Mouse (Mus musculus): ENCODE measurements around the gene Mrps14. TPM values are rescaled to one million over a fixed set of nuclear protein-coding genes. Genes with fewer than 3 reads are reported as not detected.
A peak's percentile ranks its signal among the peaks of the same experiment; 100 is the strongest.

Mrps14 gene
- polyA plus RNA-seq (2012; rRNA removed) = 12.3 and 34.6 TPM in 2 replicates
- polyA plus RNA-seq (2014; fragmentation: Nextera tagmentation; extraction: Ambion mirVana) = 211 and 219 TPM in 2 replicates

DNA sequence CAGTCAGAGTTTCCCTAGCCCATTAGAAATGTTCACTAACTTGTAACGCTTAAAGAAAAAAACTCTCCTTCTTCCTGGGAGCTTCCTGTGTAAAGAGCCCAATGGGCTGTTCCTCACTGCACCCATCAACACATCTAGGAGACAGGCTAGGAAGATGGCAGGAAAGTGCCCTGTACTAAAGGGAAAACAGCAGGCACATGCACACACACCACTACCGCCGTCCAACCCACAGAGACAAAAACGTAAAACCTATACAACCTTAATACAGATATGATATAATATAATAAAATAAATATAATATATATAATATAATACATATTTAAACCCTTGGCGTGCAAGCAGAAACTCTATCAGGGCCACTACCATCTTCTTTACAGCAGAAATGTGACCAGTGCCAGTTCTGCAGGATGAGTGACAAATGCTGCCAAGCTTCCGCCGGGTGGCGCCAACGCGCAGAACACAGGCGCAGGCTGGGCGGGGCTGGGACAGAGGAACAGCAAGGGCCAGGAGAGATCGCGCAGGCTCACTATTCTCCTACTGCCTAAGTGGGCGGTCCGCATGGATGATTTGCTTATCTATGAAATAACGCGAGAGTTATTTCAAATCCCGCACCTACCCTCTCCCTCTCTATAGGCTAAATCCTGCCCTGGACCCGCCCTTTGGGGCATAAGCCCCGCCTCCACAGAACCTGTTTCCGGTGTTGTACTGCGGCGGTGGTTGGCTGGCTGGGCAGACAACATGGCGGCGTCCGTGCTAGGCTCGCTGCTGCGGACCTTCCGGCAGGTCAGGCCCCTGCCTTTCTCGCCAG, at the start of gene Mrps14:
Gene Mrps14, plus strand, starts transcription at position 687 of the 808 bp plus-strand sequence.
- peaks cover 10 to 11% of the 10 kb centered on the region in 2 experiments for H3K4me1 ChIP-seq (replicated peaks; ENCODE audit: control insufficient read depth in 2 of 2, insufficient read depth in 2 of 2, low read length in 1 of 2)
- H3K9me3 ChIP-seq (ENCODE audit: control insufficient read depth, low read length) = no peaks in the 10 kb centered on the region
- peak within 1 kb of the TSS; percentile 68 for H3K9ac ChIP-seq (replicated peaks)
- peak; percentile 100 for ATAC-seq (ENCODE audit: insufficient read depth)
- 7% methylated on average over 31 of the region's 31 CpGs for WGBS (ENCODE audit: insufficient replicate concordance)
- peaks cover 15% of the 10 kb centered on the region for H3K36me3 ChIP-seq (replicated peaks; ENCODE audit: control insufficient read depth, insufficient read depth, low read depth)
- H3K4me2 ChIP-seq (ENCODE audit: low read depth) = peak within 1 kb of the TSS; percentile 72
- peak within 1 kb of the TSS; percentile 61 for H3K27ac ChIP-seq
- DNase-seq (ENCODE audit: low read depth in 3 of 3, low spot score in 3 of 3) = peak; percentile 97 to 100 (median 98)
- peak within 1 kb of the TSS; percentile 88 to 95 for H3K4me3 ChIP-seq (ENCODE audit: insufficient read depth in 1 of 2, low read depth in 2 of 2, low read length in 2 of 2)
- TF ChIP-seq EP300 (IDR thresholded peaks at IDR 0.05; ENCODE audit: low read depth) (peak; percentile 41; the same call in 1 of the 2 replicates), CTCF (IDR thresholded peaks at IDR 0.05; ENCODE audit: low read depth) (peak; percentile 97)
- no peaks in the 10 kb centered on the region for H3K27me3 ChIP-seq (ENCODE audit: control insufficient read depth, insufficient read depth, low read length)

DNA sequence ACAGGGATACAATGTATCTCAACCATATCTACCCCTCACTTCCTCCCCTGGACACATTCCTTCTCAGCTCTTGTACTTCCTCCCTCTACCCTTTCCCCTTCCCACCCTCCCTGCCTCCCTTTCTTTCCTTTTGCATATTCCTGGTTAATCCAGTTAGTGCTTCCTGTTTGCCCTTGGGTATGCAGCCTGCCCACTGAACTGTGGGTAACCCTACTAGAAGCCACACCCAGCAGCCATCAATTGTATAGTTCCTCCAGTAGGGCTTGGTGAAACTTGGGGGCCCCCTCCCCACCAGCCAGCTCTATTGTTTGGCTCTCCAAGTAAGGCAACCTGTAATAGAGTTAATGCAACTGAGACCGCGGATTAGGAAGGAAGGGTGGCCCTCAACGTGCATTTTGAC, 49.4 kb upstream of the Mrps14 start:
- Histone ChIP-seq H3K9ac (replicated peaks) (no peak overlapping the region), H3K27me3 (ENCODE audit: control insufficient read depth, insufficient read depth, low read length) (no peaks in the 10 kb centered on the region), H3K4me3 (ENCODE audit: insufficient read depth in 1 of 2, low read depth in 2 of 2, low read length in 2 of 2) (no peak overlapping the region), H3K4me2 (ENCODE audit: low read depth) (no peak overlapping the region), H3K36me3 (replicated peaks; ENCODE audit: control insufficient read depth, insufficient read depth, low read depth) (no peaks in the 10 kb centered on the region), H3K4me1 (replicated peaks; ENCODE audit: control insufficient read depth in 2 of 2, insufficient read depth in 2 of 2, low read length in 1 of 2) (no peaks in the 10 kb centered on the region), H3K9me3 (ENCODE audit: control insufficient read depth, low read length) (no peaks in the 10 kb centered on the region), H3K27ac (no peak overlapping the region)
- TF ChIP-seq CTCF (IDR thresholded peaks at IDR 0.05; ENCODE audit: low read depth) = no peak
- TF ChIP-seq EP300 (IDR thresholded peaks at IDR 0.05; ENCODE audit: low read depth) = no peak
- no peak for ATAC-seq (ENCODE audit: insufficient read depth)
- DNase-seq (ENCODE audit: low read depth in 3 of 3, low spot score in 3 of 3) = no peak
- 50% methylated on average over 3 of the region's 3 CpGs for WGBS (ENCODE audit: insufficient replicate concordance)

DNA sequence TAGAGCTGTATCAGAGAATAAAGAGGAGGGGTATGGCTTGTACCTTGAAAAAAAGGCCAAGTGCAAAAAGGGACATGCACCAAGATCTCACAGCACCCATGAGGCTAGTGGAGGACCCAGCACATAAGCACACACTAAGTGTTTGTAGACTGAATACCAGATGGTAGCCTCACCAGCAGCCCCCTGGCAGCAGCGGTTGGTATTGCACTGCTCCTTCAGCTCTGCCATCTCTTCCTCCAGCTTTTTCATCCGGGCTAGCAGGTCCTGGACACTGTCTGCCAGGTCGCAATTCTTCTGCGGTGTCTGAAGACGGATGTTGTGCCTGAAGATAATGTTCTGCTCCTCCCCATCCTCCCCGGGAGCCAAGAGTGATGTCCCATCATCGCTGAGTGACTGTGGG, 47.7 kb upstream of the Mrps14 start:
- no peak overlapping the region for H3K4me2 ChIP-seq (ENCODE audit: low read depth)
- H3K4me3 ChIP-seq (ENCODE audit: insufficient read depth in 1 of 2, low read depth in 2 of 2, low read length in 2 of 2) = no peak overlapping the region
- H3K9ac ChIP-seq (replicated peaks) = no peak overlapping the region
- H3K9me3 ChIP-seq (ENCODE audit: control insufficient read depth, low read length) = no peaks in the 10 kb centered on the region
- TF ChIP-seq CTCF (IDR thresholded peaks at IDR 0.05; ENCODE audit: low read depth) (peak; percentile 19; the same call in 1 of the 2 replicates), EP300 (IDR thresholded peaks at IDR 0.05; ENCODE audit: low read depth) (no peak)
- DNase-seq (ENCODE audit: low read depth in 3 of 3, low spot score in 3 of 3) (no peak), ATAC-seq (ENCODE audit: insufficient read depth) (no peak)
- 69% methylated on average over 7 of the region's 7 CpGs for WGBS (ENCODE audit: insufficient replicate concordance)
- H3K36me3 ChIP-seq (replicated peaks; ENCODE audit: control insufficient read depth, insufficient read depth, low read depth) = no peaks in the 10 kb centered on the region
- no peaks in the 10 kb centered on the region for H3K4me1 ChIP-seq (replicated peaks; ENCODE audit: control insufficient read depth in 2 of 2, insufficient read depth in 2 of 2, low read length in 1 of 2)
- H3K27ac ChIP-seq = no peak overlapping the region
- no peaks in the 10 kb centered on the region for H3K27me3 ChIP-seq (ENCODE audit: control insufficient read depth, insufficient read depth, low read length)

GRCm38 (mm10) chr1:160149291-160149906, 45.6 kb upstream of the Mrps14 start:
- DNase-seq (ENCODE audit: low read depth in 3 of 3, low spot score in 3 of 3) = no peak
- no peak overlapping the region for H3K4me3 ChIP-seq (ENCODE audit: insufficient read depth in 1 of 2, low read depth in 2 of 2, low read length in 2 of 2)
- TF ChIP-seq CTCF (IDR thresholded peaks at IDR 0.05; ENCODE audit: low read depth) (no peak), EP300 (IDR thresholded peaks at IDR 0.05; ENCODE audit: low read depth) (no peak)
- no peaks in the 10 kb centered on the region for H3K36me3 ChIP-seq (replicated peaks; ENCODE audit: control insufficient read depth, insufficient read depth, low read depth)
- H3K27ac ChIP-seq = no peak overlapping the region
- no peak overlapping the region for H3K9ac ChIP-seq (replicated peaks)
- no peaks in the 10 kb centered on the region for H3K4me1 ChIP-seq (replicated peaks; ENCODE audit: control insufficient read depth in 2 of 2, insufficient read depth in 2 of 2, low read length in 1 of 2)
- 63% methylated on average over 11 of the region's 11 CpGs for WGBS (ENCODE audit: insufficient replicate concordance)
- H3K9me3 ChIP-seq (ENCODE audit: control insufficient read depth, low read length) = no peaks in the 10 kb centered on the region
- no peak overlapping the region for H3K4me2 ChIP-seq (ENCODE audit: low read depth)
- ATAC-seq (ENCODE audit: insufficient read depth) = no peak
- H3K27me3 ChIP-seq (ENCODE audit: control insufficient read depth, insufficient read depth, low read length) = no peaks in the 10 kb centered on the region

GRCm38 (mm10) chr1:160150726-160151125, 44.3 kb upstream of the Mrps14 start:
- DNase-seq (ENCODE audit: low read depth in 3 of 3, low spot score in 3 of 3) = no peak
- Histone ChIP-seq H3K36me3 (replicated peaks; ENCODE audit: control insufficient read depth, insufficient read depth, low read depth) (no peaks in the 10 kb centered on the region), H3K4me2 (ENCODE audit: low read depth) (no peak overlapping the region), H3K27ac (no peak overlapping the region), H3K4me1 (replicated peaks; ENCODE audit: control insufficient read depth in 2 of 2, insufficient read depth in 2 of 2, low read length in 1 of 2) (no peaks in the 10 kb centered on the region), H3K4me3 (ENCODE audit: insufficient read depth in 1 of 2, low read depth in 2 of 2, low read length in 2 of 2) (no peak overlapping the region), H3K27me3 (ENCODE audit: control insufficient read depth, insufficient read depth, low read length) (no peaks in the 10 kb centered on the region), H3K9me3 (ENCODE audit: control insufficient read depth, low read length) (no peaks in the 10 kb centered on the region), H3K9ac (replicated peaks) (no peak overlapping the region)
- no peak for TF ChIP-seq EP300 (IDR thresholded peaks at IDR 0.05; ENCODE audit: low read depth)
- TF ChIP-seq CTCF (IDR thresholded peaks at IDR 0.05; ENCODE audit: low read depth) = no peak
- 28% methylated on average over 3 of the region's 3 CpGs for WGBS (ENCODE audit: insufficient replicate concordance)
- ATAC-seq (ENCODE audit: insufficient read depth) = no peak
